Mouse (Mus musculus) hindbrain, embryonic 14.5 days (tissue): ENCODE measurements at regions not wholly inside any gene's neighbourhood (a gene's known extent, or its start where the extent isn't known, plus 50 kb on each side); places are given as distances from the start of the nearest gene placed in this dataset.

Experiments used
- ATAC-seq: fragments of 200-750 bp; cut with Nextera tagmentation; 2 replicates; pipeline ENCODE4 v1.8.0; 2017; ENCODE audit warnings: moderate number of reproducible peaks, mild to moderate bottlenecking, moderate TSS enrichment, moderate library complexity; ENCODE audit not compliant: low FRiP score
- DNase-seq: peaks from one replicate; pipeline ENCODE4 v3.0.0-alpha.2; 2015; ENCODE audit warnings: low spot score
- H3K27ac ChIP-seq: fragments of 300-500 bp; sonication (generic); 2 replicates; pipeline ENCODE4 v1.5.1; 2014; ENCODE audit warnings: mild to moderate bottlenecking, moderate library complexity
- H3K27me3 ChIP-seq: fragments of 300-500 bp; sonication (generic); 2 replicates; pipeline ENCODE4 v1.6.1; 2014; ENCODE audit warnings: mild to moderate bottlenecking, low read length, mixed read lengths; ENCODE audit not compliant: control insufficient read depth, insufficient read depth
- H3K36me3 ChIP-seq: fragments of 300-500 bp; sonication (generic); replicated peaks from 2 replicates; pipeline ENCODE4 v1.6.1; 2014; ENCODE audit not compliant: control insufficient read depth, insufficient read depth
- H3K4me1 ChIP-seq: fragments of 300-500 bp; sonication (generic); replicated peaks from 2 replicates; pipeline ENCODE4 v1.6.1; 2014; ENCODE audit warnings: antibody characterized with exemption, low read length, mixed read lengths; ENCODE audit not compliant: control insufficient read depth, insufficient read depth
- H3K4me2 ChIP-seq: fragments of 300-500 bp; sonication (generic); replicated peaks from 2 replicates; pipeline ENCODE4 v1.6.1; 2014; ENCODE audit warnings: mild to moderate bottlenecking, moderate library complexity
- H3K4me3 ChIP-seq: fragments of 300-500 bp; sonication (generic); replicated peaks from 2 replicates; pipeline ENCODE4 v1.5.1; 2014; ENCODE audit warnings: mild to moderate bottlenecking, low read length
- H3K9ac ChIP-seq: fragments of 300-500 bp; sonication (generic); 2 replicates; pipeline ENCODE4 v1.6.1; 2014
- H3K9me3 ChIP-seq: fragments of 300-500 bp; sonication (generic); 2 replicates; pipeline ENCODE4 v1.6.1; 2016; ENCODE audit warnings: low read length; ENCODE audit not compliant: control insufficient read depth
- WGBS: fragments of 180-500 bp; shearing (Covaris S2); extraction: QIAGEN DNeasy Blood & Tissue Kit; methylation state at CpG from one replicate; pipeline ENCODE4 v1.1.7; 2014; 5-methylcytosine and 5-hydroxymethylcytosine counted together

DNA sequence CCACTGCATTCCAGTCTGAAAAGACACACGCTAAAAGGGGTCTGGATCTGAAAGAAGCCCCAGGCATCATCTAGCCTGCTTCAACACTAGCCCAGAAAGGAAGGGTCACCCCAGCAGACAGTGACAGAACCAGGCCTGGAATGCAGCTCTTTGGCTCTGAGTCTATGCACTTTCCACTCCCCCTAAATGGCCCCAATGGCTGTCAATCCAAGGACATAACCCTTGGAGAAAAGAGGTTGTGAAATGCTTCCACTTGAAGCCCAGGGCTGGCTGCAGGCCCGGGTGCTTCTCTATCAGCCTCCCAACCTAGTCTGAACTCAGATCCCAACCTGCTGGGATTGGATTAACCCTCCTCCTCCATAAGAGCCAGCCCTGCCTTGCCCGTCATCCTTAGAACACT is 194.6 kb upstream of the Bcl6 start:
- H3K4me3 ChIP-seq: no peak overlapping the region
- H3K27ac ChIP-seq: no peak overlapping the region
- no peaks in the 10 kb centered on the region for H3K4me1 ChIP-seq
- no peaks in the 10 kb centered on the region for H3K36me3 ChIP-seq
- 73% methylated on average over 3 of the region's 3 CpGs for WGBS
- H3K27me3 ChIP-seq: no peaks in the 10 kb centered on the region
- no peak overlapping the region for H3K4me2 ChIP-seq
- ATAC-seq: no peak
- H3K9me3 ChIP-seq: no peaks in the 10 kb centered on the region
- DNase-seq: no peak
- no peak overlapping the region for H3K9ac ChIP-seq

DNA sequence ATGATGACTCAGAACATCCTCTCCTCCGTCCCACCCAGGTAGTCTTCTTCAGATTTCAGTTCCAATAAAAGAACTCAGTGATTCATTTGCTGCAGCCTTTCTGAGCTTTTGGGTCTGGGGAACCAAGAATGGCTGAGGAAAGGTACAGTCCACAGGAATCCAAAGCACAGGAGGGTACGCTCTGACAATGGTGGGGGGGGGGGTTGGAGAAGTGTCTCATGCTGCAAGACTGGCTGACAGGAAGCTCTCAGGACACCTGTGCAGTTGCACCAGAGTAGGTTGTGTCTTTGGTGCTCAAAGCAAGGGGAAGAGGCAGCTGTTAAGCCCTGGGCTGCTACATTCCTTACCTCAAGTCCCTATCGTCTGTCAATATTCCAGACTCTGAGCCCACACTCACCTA is 192.7 kb upstream of the Bcl6 start:
- Histone ChIP-seq H3K4me2 (no peak overlapping the region), H3K4me1 (no peaks in the 10 kb centered on the region), H3K9me3 (no peaks in the 10 kb centered on the region), H3K9ac (no peak overlapping the region), H3K27me3 (no peaks in the 10 kb centered on the region), H3K36me3 (no peaks in the 10 kb centered on the region), H3K27ac (no peak overlapping the region), H3K4me3 (no peak overlapping the region)
- 92% methylated on average over 3 of the region's 3 CpGs for whole genome bisulfite sequencing
- ATAC-seq (no peak), DNase-seq (no peak)

DNA sequence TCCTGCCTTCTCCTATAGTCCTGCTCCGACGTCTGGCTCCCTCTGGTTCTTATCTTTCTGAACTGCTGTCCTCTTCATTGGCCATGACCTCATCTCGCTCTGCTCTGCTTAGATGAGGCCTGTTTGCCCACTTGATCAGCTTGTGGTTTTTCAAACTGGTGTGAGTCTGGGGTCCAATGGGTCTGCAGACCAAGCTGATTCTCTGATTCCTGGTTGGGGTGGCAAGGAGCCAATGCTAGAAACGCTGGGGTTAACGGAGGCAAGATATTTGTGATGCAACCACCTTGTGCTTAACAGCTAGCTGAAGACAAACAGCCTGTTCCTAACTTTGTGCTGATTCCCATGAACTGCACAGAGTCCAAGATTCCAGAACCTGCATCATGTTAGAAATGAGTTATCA is 192.0 kb upstream of the Bcl6 start:
- 91% methylated on average over 5 of the region's 5 CpGs for whole genome bisulfite sequencing
- H3K4me2 ChIP-seq: no peak overlapping the region
- no peak for ATAC-seq
- H3K27ac ChIP-seq: no peak overlapping the region
- no peaks in the 10 kb centered on the region for H3K4me1 ChIP-seq
- DNase-seq: no peak
- no peak overlapping the region for H3K4me3 ChIP-seq
- H3K9ac ChIP-seq: no peak overlapping the region
- H3K36me3 ChIP-seq: no peaks in the 10 kb centered on the region
- H3K9me3 ChIP-seq: no peaks in the 10 kb centered on the region
- H3K27me3 ChIP-seq: no peaks in the 10 kb centered on the region

DNA sequence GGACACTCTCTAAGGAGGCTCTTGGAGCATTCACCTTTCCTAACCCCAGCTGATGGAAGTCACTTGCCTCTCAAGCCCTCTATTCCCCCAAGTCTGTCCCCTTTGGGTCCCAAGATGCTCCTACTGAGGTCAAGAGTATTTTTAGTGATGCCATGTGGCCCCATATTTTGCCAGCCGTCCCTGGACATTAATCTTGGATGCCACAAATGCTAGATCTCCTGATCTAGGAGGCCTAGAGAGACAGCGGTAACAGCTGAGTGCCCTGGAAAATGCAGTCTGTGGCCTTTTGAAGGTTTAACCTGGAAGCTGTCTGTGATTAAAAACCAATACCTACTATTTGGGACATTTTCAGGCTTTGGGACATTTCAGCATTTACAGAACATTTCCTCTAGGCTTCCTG is 188.9 kb upstream of the Bcl6 start:
- H3K4me1 ChIP-seq: no peaks in the 10 kb centered on the region
- ATAC-seq: no peak
- 81% methylated on average over 2 of the region's 2 CpGs for WGBS
- no peak overlapping the region for H3K4me2 ChIP-seq
- no peaks in the 10 kb centered on the region for H3K36me3 ChIP-seq
- H3K27ac ChIP-seq: no peak overlapping the region
- H3K9me3 ChIP-seq: no peaks in the 10 kb centered on the region
- H3K4me3 ChIP-seq: no peak overlapping the region
- DNase-seq: no peak
- H3K9ac ChIP-seq: no peak overlapping the region
- H3K27me3 ChIP-seq: no peaks in the 10 kb centered on the region

DNA sequence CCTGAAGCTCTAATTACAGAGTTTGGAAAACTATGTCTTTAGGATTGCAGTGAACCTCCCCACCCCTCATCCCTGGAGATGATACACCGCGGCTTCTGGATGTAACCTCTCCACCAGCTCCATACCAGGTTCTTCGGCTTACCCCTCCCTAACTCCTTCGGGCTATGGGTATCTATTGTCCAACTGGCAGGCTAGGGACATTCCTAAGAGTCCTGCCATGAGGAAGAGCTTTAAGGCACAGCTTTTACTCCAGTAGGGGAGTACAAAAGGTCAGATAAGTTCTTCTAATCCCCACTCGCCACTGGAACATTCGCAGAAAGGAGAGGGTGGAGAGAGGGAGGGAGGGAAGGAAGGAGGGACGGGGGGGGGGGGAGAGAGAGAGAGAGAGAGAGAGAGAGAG is 188.5 kb upstream of the Bcl6 start:
- ATAC-seq (no peak), DNase-seq (no peak)
- Histone ChIP-seq H3K27ac (no peak overlapping the region), H3K4me2 (no peak overlapping the region), H3K27me3 (no peaks in the 10 kb centered on the region), H3K4me3 (no peak overlapping the region), H3K9ac (no peak overlapping the region), H3K9me3 (no peaks in the 10 kb centered on the region), H3K36me3 (no peaks in the 10 kb centered on the region), H3K4me1 (no peaks in the 10 kb centered on the region)
- 73% methylated on average over 7 of the region's 7 CpGs for WGBS

DNA sequence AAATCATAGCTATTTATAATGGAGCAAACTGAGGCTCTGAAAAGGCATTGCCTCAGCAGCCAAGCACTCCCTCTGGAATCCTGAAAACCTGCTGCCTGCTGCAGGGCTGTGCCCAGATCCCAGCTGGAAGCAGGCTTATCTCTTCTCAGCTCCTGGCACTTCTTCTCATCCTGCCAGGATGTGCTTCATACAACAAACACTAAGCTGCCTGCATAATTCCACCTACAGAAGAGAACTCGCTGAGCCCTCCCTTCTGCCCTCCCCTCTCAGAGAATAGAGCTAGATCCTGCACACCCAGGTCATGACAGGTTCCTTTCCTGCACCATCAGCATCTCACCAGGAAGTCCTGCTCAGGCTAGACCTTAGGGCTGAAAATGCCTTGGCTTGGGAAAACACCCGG is 187.4 kb upstream of the Bcl6 start:
- H3K4me1 ChIP-seq: no peaks in the 10 kb centered on the region
- H3K4me2 ChIP-seq: no peak overlapping the region
- DNase-seq (no peak), ATAC-seq (no peak)
- no peak overlapping the region for H3K4me3 ChIP-seq
- no peak overlapping the region for H3K27ac ChIP-seq
- H3K9me3 ChIP-seq: no peaks in the 10 kb centered on the region
- H3K36me3 ChIP-seq: no peaks in the 10 kb centered on the region
- no peaks in the 10 kb centered on the region for H3K27me3 ChIP-seq
- WGBS: 68% methylated on average over 2 of the region's 2 CpGs
- no peak overlapping the region for H3K9ac ChIP-seq

DNA sequence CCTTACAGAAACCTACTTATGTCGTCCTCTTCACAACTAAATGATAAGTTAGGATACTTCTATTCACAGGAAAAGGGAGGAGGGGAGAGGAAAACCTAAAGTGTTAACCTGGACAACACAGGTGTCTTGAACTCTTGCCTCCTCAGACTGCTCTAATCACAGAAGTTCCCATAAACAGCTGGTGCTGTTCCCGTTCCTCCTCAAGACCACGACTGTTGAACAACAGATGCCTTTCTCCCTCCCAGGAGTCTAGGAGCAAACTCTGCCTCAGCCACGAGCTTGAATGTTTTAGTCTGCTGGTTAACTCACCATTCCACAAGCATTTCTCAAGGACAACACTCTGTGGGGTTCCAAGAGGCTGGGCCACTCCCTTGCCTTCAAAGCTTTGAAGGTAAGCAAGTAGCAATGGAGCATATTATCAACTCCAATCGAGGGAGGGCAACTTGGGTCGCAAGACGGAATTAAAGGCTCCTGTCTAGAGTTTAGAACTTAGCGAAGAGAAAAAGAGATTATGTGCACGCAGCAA is 186.6 kb upstream of the Bcl6 start:
- Histone ChIP-seq H3K4me1 (no peaks in the 10 kb centered on the region), H3K9me3 (no peaks in the 10 kb centered on the region), H3K36me3 (no peaks in the 10 kb centered on the region), H3K4me2 (no peak overlapping the region), H3K27ac (no peak overlapping the region), H3K4me3 (no peak overlapping the region), H3K9ac (no peak overlapping the region), H3K27me3 (no peaks in the 10 kb centered on the region)
- 72% methylated on average over 9 of the region's 9 CpGs for WGBS
- no peak for DNase-seq
- no peak for ATAC-seq

DNA sequence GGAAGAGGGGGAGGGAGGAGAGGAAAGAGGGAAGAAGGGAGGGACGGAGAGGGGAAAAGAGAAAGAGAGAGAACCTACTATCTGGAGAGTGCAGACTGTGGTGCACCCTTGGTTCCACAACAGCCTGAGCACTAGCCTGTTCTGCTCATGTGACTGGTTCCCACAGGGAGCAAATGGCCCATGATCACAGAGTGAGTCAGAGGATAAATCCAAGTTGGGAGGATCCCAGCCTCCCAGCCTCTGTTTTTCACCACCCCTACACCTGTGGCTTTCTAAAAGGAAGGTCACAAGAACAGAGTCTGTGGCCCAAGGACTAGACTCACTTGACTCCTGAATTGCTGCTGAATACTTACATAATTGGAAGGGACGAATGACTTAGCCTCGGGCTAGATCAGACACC is 185.9 kb upstream of the Bcl6 start:
- H3K27me3 ChIP-seq: no peaks in the 10 kb centered on the region
- no peaks in the 10 kb centered on the region for H3K9me3 ChIP-seq
- no peak for ATAC-seq
- H3K9ac ChIP-seq: no peak overlapping the region
- H3K4me3 ChIP-seq: no peak overlapping the region
- WGBS: 86% methylated on average over 3 of the region's 3 CpGs
- no peaks in the 10 kb centered on the region for H3K36me3 ChIP-seq
- no peak for DNase-seq
- H3K4me1 ChIP-seq: no peaks in the 10 kb centered on the region
- no peak overlapping the region for H3K4me2 ChIP-seq
- no peak overlapping the region for H3K27ac ChIP-seq

DNA sequence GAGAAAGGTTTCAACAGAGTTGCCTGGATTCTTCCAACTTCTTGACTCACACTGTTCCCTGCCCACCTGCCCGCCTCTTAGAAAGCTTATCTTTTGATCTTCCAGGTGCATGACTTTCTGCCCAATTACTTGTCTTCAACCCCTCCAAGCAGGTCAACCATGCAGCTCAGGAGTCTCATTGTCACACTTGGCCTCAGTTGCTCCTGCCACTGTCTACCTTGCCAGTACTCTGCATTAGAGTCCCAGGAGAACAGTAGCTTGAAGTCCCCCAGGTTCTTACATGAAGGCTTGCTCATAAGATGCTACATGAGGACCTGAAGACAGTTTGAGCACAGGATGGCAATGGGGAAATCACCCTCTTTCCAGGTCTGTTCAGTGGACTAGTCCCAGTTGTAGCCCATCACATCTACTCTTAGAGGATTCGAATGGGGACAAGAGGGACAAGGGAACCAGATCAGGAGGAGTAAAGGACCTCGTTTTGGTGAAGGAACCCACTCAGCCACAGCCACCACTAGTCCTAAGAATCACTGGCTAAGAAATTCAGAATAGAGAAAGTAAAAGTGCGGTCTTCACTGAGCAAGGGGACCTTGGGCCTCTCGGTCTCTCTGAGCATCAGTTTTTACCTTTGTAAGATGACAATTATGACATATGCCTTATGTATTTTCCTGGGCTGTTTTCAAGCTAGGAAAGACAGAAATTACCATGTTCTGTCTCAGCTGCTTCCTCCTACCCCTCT is 185.3 kb upstream of the Bcl6 start:
- ATAC-seq: no peak
- H3K27ac ChIP-seq: no peak overlapping the region
- H3K27me3 ChIP-seq: no peaks in the 10 kb centered on the region
- H3K4me3 ChIP-seq: no peak overlapping the region
- no peak for DNase-seq
- no peak overlapping the region for H3K4me2 ChIP-seq
- H3K9me3 ChIP-seq: no peaks in the 10 kb centered on the region
- 89% methylated on average over 5 of the region's 5 CpGs for WGBS
- H3K9ac ChIP-seq: no peak overlapping the region
- no peaks in the 10 kb centered on the region for H3K4me1 ChIP-seq
- no peaks in the 10 kb centered on the region for H3K36me3 ChIP-seq

DNA sequence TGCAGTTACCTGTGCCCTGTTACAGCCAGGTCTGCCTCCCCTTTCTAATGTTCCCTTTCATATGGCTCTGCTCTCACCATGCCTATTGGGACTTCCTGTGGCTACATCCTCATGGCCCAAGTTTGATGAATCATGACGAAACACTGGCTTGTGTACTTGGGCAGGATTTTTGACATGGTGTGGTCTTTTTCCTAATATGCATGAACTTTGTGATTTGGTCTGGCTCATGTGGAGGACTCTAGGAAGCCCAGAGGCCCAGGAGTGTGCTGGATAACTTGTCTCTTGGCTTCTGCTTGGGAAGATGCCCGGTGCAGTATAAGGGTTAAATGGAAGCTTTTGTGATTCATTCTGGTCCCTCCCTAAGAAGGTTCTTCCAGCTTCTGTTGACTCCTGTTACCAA is 184.0 kb upstream of the Bcl6 start:
- Histone ChIP-seq H3K27me3 (no peaks in the 10 kb centered on the region), H3K36me3 (no peaks in the 10 kb centered on the region)

More for the DNA sequence above, 184.0 kb upstream of the Bcl6 start:
- Histone ChIP-seq H3K9me3 (no peaks in the 10 kb centered on the region), H3K27ac (no peak overlapping the region), H3K4me1 (no peaks in the 10 kb centered on the region), H3K4me3 (no peak overlapping the region), H3K9ac (no peak overlapping the region), H3K4me2 (no peak overlapping the region)
- no peak for ATAC-seq
- WGBS: 89% methylated on average over 2 of the region's 2 CpGs
- no peak for DNase-seq
